Mouse (Mus musculus) bone marrow macrophage, adult 2 months (primary cell): ENCODE data around the gene Myod1.

Experiments used
- CTCF ChIP-seq: IDR thresholded peaks from 2 replicates; pipeline ENCODE4 v1.5.1; 2012; ENCODE audit warnings: low read depth, mild to moderate bottlenecking, low read length, moderate library complexity
- POLR2A ChIP-seq: IDR thresholded peaks from 2 replicates; pipeline ENCODE4 v1.6.1; 2012; ENCODE audit warnings: mild to moderate bottlenecking, low read depth, low read length, borderline replicate concordance

GRCm38 (mm10) chr7:46399676-46400075, 23.4 kb downstream of the Myod1 start:
- TF ChIP-seq POLR2A, result no peak
- TF ChIP-seq CTCF, result no peak
